Mouse (Mus musculus) liver, postnatal 0 days (tissue): Measurements from ENCODE around the gene Adprh.

ENCODE experiments used
- CTCF ChIP-seq: sonication (generic); IDR thresholded peaks from 2 replicates; pipeline ENCODE4 v1.5.1; 2016; ENCODE audit warnings: antibody characterized with exemption, low read depth
- EP300 ChIP-seq: IDR thresholded peaks from 2 replicates; pipeline ENCODE4 v1.6.1; 2016; ENCODE audit warnings: antibody characterized with exemption, low read depth, mild to moderate bottlenecking

- TF ChIP-seq CTCF (no peak), EP300 (no peak)
These were observed 4.5 kb upstream of the Adprh start for GRCm38 (mm10) chr16:38456812-38457567.
